Mouse (Mus musculus) cortical plate, adult 2 months (tissue): ENCODE data around the gene Smg6.

ENCODE experiments used
- CTCF ChIP-seq: fragments of 200-500 bp; IDR thresholded peaks from 2 replicates; pipeline ENCODE4 v1.5.1; 2011; ENCODE audit warnings: mild to moderate bottlenecking, control low read depth, low read length; ENCODE audit not compliant: insufficient read depth; ENCODE audit errors: extremely low read depth
- POLR2A ChIP-seq: fragments of 200-500 bp; IDR thresholded peaks from 2 replicates; pipeline ENCODE4 v1.6.1; 2011; ENCODE audit warnings: mild to moderate bottlenecking, low read length, control low read depth; ENCODE audit not compliant: insufficient read depth; ENCODE audit errors: extremely low read depth

GRCm38 (mm10) chr11:75199951-75200350, 274.3 kb downstream of the Smg6 start:
- TF ChIP-seq CTCF = no peak
- no peak for TF ChIP-seq POLR2A
